Mouse (Mus musculus): ENCODE data around the gene Gimd1. TPM values are rescaled to one million over a fixed set of nuclear protein-coding genes. Genes with fewer than 3 reads are reported as not detected.

Gimd1 gene
- polyA plus RNA-seq, 1 experiment from 2014 or later: not detected

DNA sequence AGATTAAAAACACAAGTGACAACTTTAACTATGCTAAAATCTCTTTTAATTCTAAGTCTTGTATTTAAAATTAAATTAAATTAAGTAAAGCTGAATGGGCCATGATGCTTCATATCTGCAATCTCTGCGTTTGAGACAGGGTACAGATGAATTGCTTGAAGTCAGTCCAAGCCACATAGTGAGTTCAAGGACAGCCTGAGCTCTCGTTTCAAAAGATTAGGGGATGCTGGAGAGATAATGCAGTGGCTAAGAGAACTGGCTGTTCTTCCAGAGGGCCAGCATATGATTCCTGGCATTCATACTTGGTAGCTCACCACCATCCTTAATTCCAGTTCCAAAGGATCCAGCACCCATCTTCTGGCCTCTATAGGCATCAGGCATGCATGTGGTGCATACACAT, 3.6 kb downstream of the Gimd1 start:
- Histone ChIP-seq H3K4me3 (ENCODE audit: low read depth, low read length) (no peak overlapping the region), H3K9me3 (ENCODE audit: control insufficient read depth, low read length) (no peaks in the 10 kb centered on the region), H3K9ac (ENCODE audit: low read length) (no peak overlapping the region), H3K27me3 (ENCODE audit: control insufficient read depth, insufficient read depth, low read length) (no peaks in the 10 kb centered on the region), H3K27ac (replicated peaks; ENCODE audit: low read depth, low read length) (no peak overlapping the region), H3K4me2 (ENCODE audit: low read depth, severe bottlenecking) (no peak overlapping the region), H3K36me3 (ENCODE audit: control insufficient read depth, insufficient read depth, low read length) (no peaks in the 10 kb centered on the region), H3K4me1 (ENCODE audit: control insufficient read depth, insufficient read depth, low read length) (no peaks in the 10 kb centered on the region)
- 70% methylated on average over 2 of the region's 2 CpGs for WGBS
- DNase-seq (ENCODE audit: low spot score): no peak
- no peak for ATAC-seq (ENCODE audit: insufficient number of reproducible peaks, low FRiP score, low TSS enrichment, low read depth)

DNA sequence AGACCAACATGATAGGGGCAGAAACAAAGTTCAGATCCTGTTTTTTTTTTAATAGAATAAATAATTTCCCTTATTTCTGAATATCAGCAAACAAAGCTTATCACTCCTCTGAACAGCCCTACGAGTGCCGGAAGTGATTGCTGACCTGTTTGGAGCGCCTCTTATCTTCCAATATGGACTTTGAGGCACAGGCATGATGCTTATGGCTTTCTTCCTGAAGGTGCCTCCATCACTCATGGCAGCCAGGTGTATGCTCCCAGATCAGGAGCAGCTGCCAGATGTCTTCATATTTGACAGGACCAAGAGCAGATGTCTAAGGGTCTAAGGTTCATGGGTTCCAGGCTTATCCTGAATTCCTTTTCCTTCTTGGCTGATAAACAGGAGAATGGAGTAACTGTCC, 7.5 kb downstream of the Gimd1 start:
- ATAC-seq (ENCODE audit: insufficient number of reproducible peaks, low FRiP score, low TSS enrichment, low read depth): no peak
- H3K4me2 ChIP-seq (ENCODE audit: low read depth, severe bottlenecking): no peak overlapping the region
- no peaks in the 10 kb centered on the region for H3K4me1 ChIP-seq (ENCODE audit: control insufficient read depth, insufficient read depth, low read length)
- no peaks in the 10 kb centered on the region for H3K9me3 ChIP-seq (ENCODE audit: control insufficient read depth, low read length)
- H3K36me3 ChIP-seq (ENCODE audit: control insufficient read depth, insufficient read depth, low read length): no peaks in the 10 kb centered on the region
- H3K9ac ChIP-seq (ENCODE audit: low read length): no peak overlapping the region
- H3K27me3 ChIP-seq (ENCODE audit: control insufficient read depth, insufficient read depth, low read length): no peaks in the 10 kb centered on the region
- H3K4me3 ChIP-seq (ENCODE audit: low read depth, low read length): no peak overlapping the region
- DNase-seq (ENCODE audit: low spot score): no peak
- H3K27ac ChIP-seq (replicated peaks; ENCODE audit: low read depth, low read length): no peak overlapping the region
- 92% methylated on average over 3 of the region's 3 CpGs for WGBS

GRCm38 (mm10) chr3:132644071-132644470, 14.5 kb downstream of the Gimd1 start:
- Histone ChIP-seq H3K36me3 (ENCODE audit: control insufficient read depth, insufficient read depth, low read length) (no peaks in the 10 kb centered on the region), H3K9ac (ENCODE audit: low read length) (no peak overlapping the region), H3K27ac (replicated peaks; ENCODE audit: low read depth, low read length) (no peak overlapping the region), H3K9me3 (ENCODE audit: control insufficient read depth, low read length) (no peaks in the 10 kb centered on the region), H3K4me2 (ENCODE audit: low read depth, severe bottlenecking) (no peak overlapping the region), H3K4me3 (ENCODE audit: low read depth, low read length) (no peak overlapping the region), H3K4me1 (ENCODE audit: control insufficient read depth, insufficient read depth, low read length) (no peaks in the 10 kb centered on the region), H3K27me3 (ENCODE audit: control insufficient read depth, insufficient read depth, low read length) (no peaks in the 10 kb centered on the region)
- WGBS: 89% methylated on average over 4 of the region's 4 CpGs
- no peak for DNase-seq (ENCODE audit: low spot score)
- ATAC-seq (ENCODE audit: insufficient number of reproducible peaks, low FRiP score, low TSS enrichment, low read depth): no peak

DNA sequence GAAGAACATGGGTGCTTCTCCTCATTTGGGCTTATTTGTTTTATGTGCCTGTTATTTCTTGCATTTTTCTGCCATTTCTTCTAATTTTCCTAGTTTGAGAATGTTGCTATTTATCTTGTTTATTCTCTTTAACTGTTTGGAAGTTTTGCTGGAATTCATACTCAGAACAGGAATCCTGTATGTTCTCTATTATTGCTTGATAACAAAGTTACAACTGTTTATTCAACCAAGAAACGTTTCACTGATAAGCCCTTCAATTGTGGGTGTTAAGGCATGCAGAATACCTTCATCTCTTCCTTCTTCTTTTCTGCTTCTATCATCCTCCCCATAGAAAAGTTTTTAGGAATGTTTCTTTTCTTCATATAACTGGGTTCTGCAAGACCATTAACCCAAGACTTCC, 17.2 kb downstream of the Gimd1 start:
- no peak overlapping the region for H3K4me2 ChIP-seq (ENCODE audit: low read depth, severe bottlenecking)
- 48% methylated on average over 1 of the region's 1 CpGs for WGBS
- no peaks in the 10 kb centered on the region for H3K4me1 ChIP-seq (ENCODE audit: control insufficient read depth, insufficient read depth, low read length)
- no peak overlapping the region for H3K27ac ChIP-seq (replicated peaks; ENCODE audit: low read depth, low read length)
- no peaks in the 10 kb centered on the region for H3K27me3 ChIP-seq (ENCODE audit: control insufficient read depth, insufficient read depth, low read length)
- no peak for DNase-seq (ENCODE audit: low spot score)
- H3K9me3 ChIP-seq (ENCODE audit: control insufficient read depth, low read length): no peaks in the 10 kb centered on the region
- H3K4me3 ChIP-seq (ENCODE audit: low read depth, low read length): no peak overlapping the region
- no peaks in the 10 kb centered on the region for H3K36me3 ChIP-seq (ENCODE audit: control insufficient read depth, insufficient read depth, low read length)
- no peak overlapping the region for H3K9ac ChIP-seq (ENCODE audit: low read length)
- ATAC-seq (ENCODE audit: insufficient number of reproducible peaks, low FRiP score, low TSS enrichment, low read depth): no peak

DNA sequence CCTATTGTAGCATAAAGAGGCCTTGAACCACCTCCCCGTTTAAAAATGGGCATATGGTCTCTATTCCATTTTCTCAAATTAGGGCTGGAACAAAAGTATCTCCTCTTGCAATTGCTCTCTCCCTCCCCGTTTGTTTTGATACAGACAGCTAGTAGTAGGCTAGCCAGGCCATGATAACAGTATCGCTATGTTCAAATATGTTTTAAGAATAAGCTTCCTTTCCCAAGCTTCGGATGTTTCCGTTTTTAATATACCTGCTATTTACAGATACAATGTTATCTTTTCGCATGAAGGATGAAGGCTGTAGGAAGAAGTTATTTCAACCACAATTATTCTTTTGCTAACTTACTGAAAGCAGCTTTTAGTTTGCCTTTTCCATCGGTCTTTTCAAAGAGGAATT, 19.7 kb downstream of the Gimd1 start:
- Histone ChIP-seq H3K27me3 (ENCODE audit: control insufficient read depth, insufficient read depth, low read length) (no peaks in the 10 kb centered on the region), H3K9ac (ENCODE audit: low read length) (no peak overlapping the region), H3K4me2 (ENCODE audit: low read depth, severe bottlenecking) (no peak overlapping the region), H3K4me3 (ENCODE audit: low read depth, low read length) (no peak overlapping the region), H3K27ac (replicated peaks; ENCODE audit: low read depth, low read length) (no peak overlapping the region), H3K9me3 (ENCODE audit: control insufficient read depth, low read length) (no peaks in the 10 kb centered on the region), H3K4me1 (ENCODE audit: control insufficient read depth, insufficient read depth, low read length) (no peaks in the 10 kb centered on the region), H3K36me3 (ENCODE audit: control insufficient read depth, insufficient read depth, low read length) (no peaks in the 10 kb centered on the region)
- ATAC-seq (ENCODE audit: insufficient number of reproducible peaks, low FRiP score, low TSS enrichment, low read depth): no peak
- 90% methylated on average over 7 of the region's 7 CpGs for WGBS
- DNase-seq (ENCODE audit: low spot score): no peak

DNA sequence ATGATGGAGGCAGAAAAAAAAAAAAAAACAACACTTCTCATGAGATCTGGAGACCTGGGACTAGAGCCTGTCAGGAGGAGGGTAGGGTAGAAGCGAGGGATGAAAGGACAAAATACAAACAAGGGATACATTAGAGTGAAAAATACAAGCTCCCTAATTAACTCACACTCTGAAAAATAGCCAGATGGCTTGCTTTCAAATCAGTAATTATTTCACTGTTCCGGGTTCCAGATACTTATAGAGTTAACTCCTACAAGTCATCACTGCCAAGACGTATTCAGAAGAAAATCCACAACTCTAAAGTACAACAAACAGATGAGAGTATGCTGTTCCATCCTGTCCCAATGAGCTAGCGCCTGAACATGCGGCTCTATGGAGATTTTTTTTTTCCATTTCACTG, 20.6 kb downstream of the Gimd1 start:
- Histone ChIP-seq H3K27ac (replicated peaks; ENCODE audit: low read depth, low read length) (no peak overlapping the region), H3K27me3 (ENCODE audit: control insufficient read depth, insufficient read depth, low read length) (no peaks in the 10 kb centered on the region), H3K4me1 (ENCODE audit: control insufficient read depth, insufficient read depth, low read length) (no peaks in the 10 kb centered on the region), H3K9me3 (ENCODE audit: control insufficient read depth, low read length) (no peaks in the 10 kb centered on the region), H3K9ac (ENCODE audit: low read length) (no peak overlapping the region), H3K4me3 (ENCODE audit: low read depth, low read length) (no peak overlapping the region), H3K36me3 (ENCODE audit: control insufficient read depth, insufficient read depth, low read length) (no peaks in the 10 kb centered on the region), H3K4me2 (ENCODE audit: low read depth, severe bottlenecking) (no peak overlapping the region)
- WGBS: 83% methylated on average over 5 of the region's 5 CpGs
- ATAC-seq (ENCODE audit: insufficient number of reproducible peaks, low FRiP score, low TSS enrichment, low read depth) (no peak), DNase-seq (ENCODE audit: low spot score) (no peak)

GRCm38 (mm10) chr3:132651776-132652175, 22.2 kb downstream of the Gimd1 start:
- DNase-seq (ENCODE audit: low spot score) (no peak), ATAC-seq (ENCODE audit: insufficient number of reproducible peaks, low FRiP score, low TSS enrichment, low read depth) (no peak)
- WGBS: 93% methylated on average over 3 of the region's 3 CpGs
- H3K4me2 ChIP-seq (ENCODE audit: low read depth, severe bottlenecking): no peak overlapping the region
- H3K36me3 ChIP-seq (ENCODE audit: control insufficient read depth, insufficient read depth, low read length): no peaks in the 10 kb centered on the region
- no peaks in the 10 kb centered on the region for H3K9me3 ChIP-seq (ENCODE audit: control insufficient read depth, low read length)
- H3K27me3 ChIP-seq (ENCODE audit: control insufficient read depth, insufficient read depth, low read length): no peaks in the 10 kb centered on the region
- H3K4me3 ChIP-seq (ENCODE audit: low read depth, low read length): no peak overlapping the region
- H3K27ac ChIP-seq (replicated peaks; ENCODE audit: low read depth, low read length): no peak overlapping the region
- no peaks in the 10 kb centered on the region for H3K4me1 ChIP-seq (ENCODE audit: control insufficient read depth, insufficient read depth, low read length)
- no peak overlapping the region for H3K9ac ChIP-seq (ENCODE audit: low read length)

DNA sequence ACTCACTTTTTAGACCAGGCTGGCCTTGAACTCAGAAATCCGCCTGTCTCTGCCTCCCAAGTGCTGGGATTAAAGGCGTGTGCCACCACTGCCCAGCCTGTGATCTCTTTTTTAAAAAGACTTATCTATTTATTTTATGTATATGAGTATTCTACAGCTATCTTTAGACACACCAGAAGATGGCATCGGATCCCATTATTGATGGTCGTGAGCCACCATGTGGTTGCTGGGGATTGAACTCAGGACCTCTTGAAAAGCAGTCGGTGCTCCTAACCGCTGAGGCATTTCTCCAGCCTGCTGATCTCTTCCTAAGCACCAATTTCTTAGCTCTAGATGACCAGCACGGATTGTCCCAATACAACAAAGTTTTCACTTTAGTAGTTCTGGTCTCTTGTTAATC, 24.3 kb downstream of the Gimd1 start:
- H3K9ac ChIP-seq (ENCODE audit: low read length): no peak overlapping the region
- H3K4me1 ChIP-seq (ENCODE audit: control insufficient read depth, insufficient read depth, low read length): no peaks in the 10 kb centered on the region
- H3K36me3 ChIP-seq (ENCODE audit: control insufficient read depth, insufficient read depth, low read length): peaks cover under 1% of the 10 kb centered on the region; the same call in 1 of the 2 replicates
- no peak overlapping the region for H3K27ac ChIP-seq (replicated peaks; ENCODE audit: low read depth, low read length)
- H3K4me3 ChIP-seq (ENCODE audit: low read depth, low read length): no peak overlapping the region
- 87% methylated on average over 7 of the region's 7 CpGs for WGBS
- no peaks in the 10 kb centered on the region for H3K9me3 ChIP-seq (ENCODE audit: control insufficient read depth, low read length)
- H3K4me2 ChIP-seq (ENCODE audit: low read depth, severe bottlenecking): no peak overlapping the region
- DNase-seq (ENCODE audit: low spot score) (no peak), ATAC-seq (ENCODE audit: insufficient number of reproducible peaks, low FRiP score, low TSS enrichment, low read depth) (no peak)
- H3K27me3 ChIP-seq (ENCODE audit: control insufficient read depth, insufficient read depth, low read length): no peaks in the 10 kb centered on the region

GRCm38 (mm10) chr3:132655955-132656354, 26.3 kb downstream of the Gimd1 start:
- H3K9ac ChIP-seq (ENCODE audit: low read length): no peak overlapping the region
- no peaks in the 10 kb centered on the region for H3K27me3 ChIP-seq (ENCODE audit: control insufficient read depth, insufficient read depth, low read length)
- no peak overlapping the region for H3K4me2 ChIP-seq (ENCODE audit: low read depth, severe bottlenecking)
- 93% methylated on average over 2 of the region's 2 CpGs for WGBS
- no peak overlapping the region for H3K4me3 ChIP-seq (ENCODE audit: low read depth, low read length)
- H3K9me3 ChIP-seq (ENCODE audit: control insufficient read depth, low read length): no peaks in the 10 kb centered on the region
- ATAC-seq (ENCODE audit: insufficient number of reproducible peaks, low FRiP score, low TSS enrichment, low read depth): no peak
- no peaks in the 10 kb centered on the region for H3K4me1 ChIP-seq (ENCODE audit: control insufficient read depth, insufficient read depth, low read length)
- no peak for DNase-seq (ENCODE audit: low spot score)
- peaks cover 2% of the 10 kb centered on the region for H3K36me3 ChIP-seq (ENCODE audit: control insufficient read depth, insufficient read depth, low read length)
- H3K27ac ChIP-seq (replicated peaks; ENCODE audit: low read depth, low read length): no peak overlapping the region
